Mouse (Mus musculus): ENCODE measurements around the gene Pepd. TPM values are rescaled to one million over a fixed set of nuclear protein-coding genes. Genes with fewer than 3 reads are reported as not detected.

The Pepd gene
- polyA plus RNA-seq (2015; fragmentation: Nextera tagmentation; extraction: Ambion mirVana) = 52.4 and 54.6 TPM in 2 replicates

- H3K36me3 ChIP-seq = no peaks in the 10 kb centered on the region
- peak; percentile 93 for ATAC-seq (ENCODE audit: low FRiP score)
- peak within 1 kb of the TSS; percentile 84 for H3K4me3 ChIP-seq
- H3K4me2 ChIP-seq = peak within 1 kb of the TSS; percentile 95
- WGBS = 6% methylated on average over 44 of the region's 44 CpGs
- no peaks in the 10 kb centered on the region for H3K9me3 ChIP-seq
- H3K9ac ChIP-seq = peak within 1 kb of the TSS; percentile 84
- peaks cover 38% of the 10 kb centered on the region for H3K4me1 ChIP-seq (replicated peaks)
- H3K27me3 ChIP-seq = no peaks in the 10 kb centered on the region
- no peak within 1 kb of the TSS for H3K27ac ChIP-seq
These were observed at the start of gene Pepd for GRCm38 (mm10) chr7:34911919-34912897. Pepd (plus strand) TSS chr7:34912379.

GRCm38 (mm10) chr7:34867289-34867688 is 44.9 kb upstream of the Pepd start:
- H3K27ac ChIP-seq = peak overlapping the region; percentile 48; the same call in 1 of the 2 replicates
- no peaks in the 10 kb centered on the region for H3K36me3 ChIP-seq
- H3K9me3 ChIP-seq = no peaks in the 10 kb centered on the region
- ATAC-seq (ENCODE audit: low FRiP score) = no peak
- 59% methylated on average over 6 of the region's 6 CpGs for WGBS
- no peaks in the 10 kb centered on the region for H3K27me3 ChIP-seq
- no peak overlapping the region for H3K4me3 ChIP-seq
- no peak overlapping the region for H3K9ac ChIP-seq
- peaks cover 26% of the 10 kb centered on the region for H3K4me1 ChIP-seq (replicated peaks)
- no peak overlapping the region for H3K4me2 ChIP-seq

- Histone ChIP-seq H3K27me3 (no peaks in the 10 kb centered on the region), H3K9ac (no peak overlapping the region), H3K9me3 (no peaks in the 10 kb centered on the region), H3K4me1 (replicated peaks) (peaks cover 26% of the 10 kb centered on the region), H3K27ac (peak overlapping the region; percentile 74), H3K4me2 (peak overlapping the region; percentile 34), H3K4me3 (no peak overlapping the region), H3K36me3 (no peaks in the 10 kb centered on the region)
- peak; percentile 88 for ATAC-seq (ENCODE audit: low FRiP score)
- 28% methylated on average over 13 of the region's 13 CpGs for WGBS
These were observed 42.5 kb upstream of the Pepd start for GRCm38 (mm10) chr7:34869693-34870092.

GRCm38 (mm10) chr7:34876787-34877186 is 35.4 kb upstream of the Pepd start:
- no peak for ATAC-seq (ENCODE audit: low FRiP score)
- H3K4me2 ChIP-seq = no peak overlapping the region
- H3K27ac ChIP-seq = no peak overlapping the region
- H3K9me3 ChIP-seq = no peaks in the 10 kb centered on the region
- H3K4me1 ChIP-seq (replicated peaks) = 0 out of 2 replicates have a peak, but pooled peaks cover 3% of the 10 kb centered on the region
- no peak overlapping the region for H3K9ac ChIP-seq
- no peaks in the 10 kb centered on the region for H3K36me3 ChIP-seq
- WGBS = 75% methylated on average over 7 of the region's 7 CpGs
- no peak overlapping the region for H3K4me3 ChIP-seq
- no peaks in the 10 kb centered on the region for H3K27me3 ChIP-seq

- Histone ChIP-seq H3K27ac (no peak overlapping the region), H3K27me3 (no peaks in the 10 kb centered on the region), H3K4me1 (replicated peaks) (0 out of 2 replicates have a peak, but pooled peaks cover 3% of the 10 kb centered on the region), H3K9me3 (no peaks in the 10 kb centered on the region), H3K9ac (no peak overlapping the region), H3K4me3 (no peak overlapping the region), H3K36me3 (no peaks in the 10 kb centered on the region), H3K4me2 (no peak overlapping the region)
- WGBS = 53% methylated on average over 7 of the region's 7 CpGs
- ATAC-seq (ENCODE audit: low FRiP score) = no peak
These were observed 34.4 kb upstream of the Pepd start for GRCm38 (mm10) chr7:34877820-34878219.

GRCm38 (mm10) chr7:34888441-34888840 is 23.7 kb upstream of the Pepd start:
- H3K9ac ChIP-seq = no peak overlapping the region
- no peak overlapping the region for H3K4me2 ChIP-seq
- ATAC-seq (ENCODE audit: low FRiP score) = no peak
- H3K36me3 ChIP-seq = no peaks in the 10 kb centered on the region
- WGBS = 80% methylated on average over 6 of the region's 6 CpGs
- H3K4me3 ChIP-seq = no peak overlapping the region
- no peaks in the 10 kb centered on the region for H3K27me3 ChIP-seq
- no peak overlapping the region for H3K27ac ChIP-seq
- 0 out of 2 replicates have a peak, but pooled peaks cover 3% of the 10 kb centered on the region for H3K4me1 ChIP-seq (replicated peaks)
- H3K9me3 ChIP-seq = 0 out of 2 replicates have a peak, but pooled peaks cover 4% of the 10 kb centered on the region

GRCm38 (mm10) chr7:34888891-34889290 is 23.3 kb upstream of the Pepd start:
- Histone ChIP-seq H3K4me3 (no peak overlapping the region), H3K4me2 (no peak overlapping the region), H3K9ac (no peak overlapping the region), H3K9me3 (0 out of 2 replicates have a peak, but pooled peaks cover 4% of the 10 kb centered on the region), H3K4me1 (replicated peaks) (0 out of 2 replicates have a peak, but pooled peaks cover 3% of the 10 kb centered on the region), H3K27ac (no peak overlapping the region), H3K27me3 (no peaks in the 10 kb centered on the region), H3K36me3 (no peaks in the 10 kb centered on the region)
- no peak for ATAC-seq (ENCODE audit: low FRiP score)
- 50% methylated on average over 12 of the region's 12 CpGs for WGBS

GRCm38 (mm10) chr7:34892845-34893244 is 19.3 kb upstream of the Pepd start:
- no peak overlapping the region for H3K9ac ChIP-seq
- no peak for ATAC-seq (ENCODE audit: low FRiP score)
- H3K9me3 ChIP-seq = 0 out of 2 replicates have a peak, but pooled peaks cover 4% of the 10 kb centered on the region
- H3K4me2 ChIP-seq = no peak overlapping the region
- peaks cover 15% of the 10 kb centered on the region for H3K4me1 ChIP-seq (replicated peaks)
- H3K27me3 ChIP-seq = no peaks in the 10 kb centered on the region
- no peaks in the 10 kb centered on the region for H3K36me3 ChIP-seq
- no peak overlapping the region for H3K27ac ChIP-seq
- WGBS = 100% methylated on average over 1 of the region's 1 CpGs
- no peak overlapping the region for H3K4me3 ChIP-seq

- H3K36me3 ChIP-seq = no peaks in the 10 kb centered on the region
- no peak overlapping the region for H3K4me2 ChIP-seq
- H3K9ac ChIP-seq = no peak overlapping the region
- no peak overlapping the region for H3K27ac ChIP-seq
- 92% methylated on average over 4 of the region's 4 CpGs for WGBS
- ATAC-seq (ENCODE audit: low FRiP score) = no peak
- H3K4me1 ChIP-seq (replicated peaks) = peaks cover 11% of the 10 kb centered on the region
- H3K4me3 ChIP-seq = no peak overlapping the region
- 0 out of 2 replicates have a peak, but pooled peaks cover 4% of the 10 kb centered on the region for H3K9me3 ChIP-seq
- H3K27me3 ChIP-seq = no peaks in the 10 kb centered on the region
These were observed 15.7 kb upstream of the Pepd start for GRCm38 (mm10) chr7:34896461-34896860.

GRCm38 (mm10) chr7:34897058-34897457 is 15.1 kb upstream of the Pepd start:
- Histone ChIP-seq H3K4me3 (no peak overlapping the region), H3K4me2 (no peak overlapping the region), H3K9me3 (0 out of 2 replicates have a peak, but pooled peaks cover 4% of the 10 kb centered on the region), H3K9ac (no peak overlapping the region), H3K36me3 (no peaks in the 10 kb centered on the region), H3K27me3 (no peaks in the 10 kb centered on the region), H3K4me1 (replicated peaks) (peaks cover 11% of the 10 kb centered on the region), H3K27ac (0 out of 2 replicates have a peak overlapping the region, but pooled peaks have one; percentile 3)
- 26% methylated on average over 1 of the region's 1 CpGs for WGBS
- no peak for ATAC-seq (ENCODE audit: low FRiP score)

- H3K36me3 ChIP-seq = no peaks in the 10 kb centered on the region
- 28% methylated on average over 24 of the region's 24 CpGs for WGBS
- H3K9me3 ChIP-seq = no peaks in the 10 kb centered on the region
- no peak overlapping the region; the same call in 1 of the 2 replicates for H3K9ac ChIP-seq
- H3K4me1 ChIP-seq (replicated peaks) = peaks cover 38% of the 10 kb centered on the region
- no peak for ATAC-seq (ENCODE audit: low FRiP score)
- no peaks in the 10 kb centered on the region for H3K27me3 ChIP-seq
- no peak overlapping the region for H3K4me2 ChIP-seq
- H3K4me3 ChIP-seq = no peak overlapping the region
- no peak overlapping the region for H3K27ac ChIP-seq
These were observed 1.8 kb upstream of the Pepd start for GRCm38 (mm10) chr7:34910096-34911066.

GRCm38 (mm10) chr7:34913956-34914355 is 1.8 kb downstream of the Pepd start:
- H3K36me3 ChIP-seq = no peaks in the 10 kb centered on the region
- H3K4me1 ChIP-seq (replicated peaks) = peaks cover 43% of the 10 kb centered on the region
- no peak for ATAC-seq (ENCODE audit: low FRiP score)
- no peak overlapping the region for H3K4me3 ChIP-seq
- no peaks in the 10 kb centered on the region for H3K9me3 ChIP-seq
- H3K27me3 ChIP-seq = no peaks in the 10 kb centered on the region
- 94% methylated on average over 9 of the region's 9 CpGs for WGBS
- H3K27ac ChIP-seq = no peak overlapping the region
- no peak overlapping the region for H3K4me2 ChIP-seq
- no peak overlapping the region for H3K9ac ChIP-seq

Data from hindbrain, embryonic 13.5 days (tissue).